Mouse (Mus musculus) thymus, adult 2 months (tissue): ENCODE measurements at regions not wholly inside any gene's neighbourhood (a gene's known extent, or its start where the extent isn't known, plus 50 kb on each side); places are given as distances from the start of the nearest gene placed in this dataset.

ENCODE experiments used
- DNase-seq: peaks from one replicate; pipeline ENCODE4 v3.0.0; 2021
- H3K27ac ChIP-seq: fragments of 200-500 bp; 2 replicates; pipeline ENCODE4 v1.5.1; 2012; ENCODE audit warnings: low read length, control low read depth; ENCODE audit not compliant: control insufficient read depth, insufficient read depth
- H3K27me3 ChIP-seq: fragments of 200-500 bp; 2 replicates; pipeline ENCODE4 v1.6.1; 2012; ENCODE audit warnings: mild to moderate bottlenecking, low read length, moderate library complexity, mixed read lengths; ENCODE audit not compliant: control insufficient read depth, insufficient read depth
- H3K36me3 ChIP-seq: fragments of 200-500 bp; 2 replicates; pipeline ENCODE4 v1.6.1; 2012; ENCODE audit warnings: mild to moderate bottlenecking, low read length, moderate library complexity; ENCODE audit not compliant: control insufficient read depth, insufficient read depth
- H3K4me1 ChIP-seq: fragments of 200-500 bp; replicated peaks from 2 replicates; pipeline ENCODE4 v1.6.1; 2012; ENCODE audit warnings: low read length; ENCODE audit not compliant: control insufficient read depth, insufficient read depth
- H3K4me3 ChIP-seq: fragments of 200-500 bp; 2 replicates; pipeline ENCODE4 v1.5.1; 2012; ENCODE audit warnings: mild to moderate bottlenecking, low read length, control low read depth, moderate library complexity; ENCODE audit not compliant: control insufficient read depth, insufficient read depth
- CTCF ChIP-seq: fragments of 200-500 bp; IDR thresholded peaks from 2 replicates; pipeline ENCODE4 v1.5.1; 2012; ENCODE audit warnings: mild to moderate bottlenecking, control low read depth, low read length, moderate library complexity, borderline replicate concordance; ENCODE audit not compliant: control insufficient read depth, poor library complexity, insufficient read depth; ENCODE audit errors: extremely low read depth
- POLR2A ChIP-seq: fragments of 200-500 bp; IDR thresholded peaks from 2 replicates; pipeline ENCODE4 v1.6.1; 2012; ENCODE audit warnings: mild to moderate bottlenecking, low read length, control low read depth, moderate library complexity; ENCODE audit not compliant: control insufficient read depth, poor library complexity, insufficient read depth; ENCODE audit errors: extremely low read depth
- WGBS: fragments of 180-500 bp; shearing (Covaris S2); methylation state at CpG from one replicate; pipeline ENCODE4 v1.1.7; 2018; 5-methylcytosine and 5-hydroxymethylcytosine counted together

DNA sequence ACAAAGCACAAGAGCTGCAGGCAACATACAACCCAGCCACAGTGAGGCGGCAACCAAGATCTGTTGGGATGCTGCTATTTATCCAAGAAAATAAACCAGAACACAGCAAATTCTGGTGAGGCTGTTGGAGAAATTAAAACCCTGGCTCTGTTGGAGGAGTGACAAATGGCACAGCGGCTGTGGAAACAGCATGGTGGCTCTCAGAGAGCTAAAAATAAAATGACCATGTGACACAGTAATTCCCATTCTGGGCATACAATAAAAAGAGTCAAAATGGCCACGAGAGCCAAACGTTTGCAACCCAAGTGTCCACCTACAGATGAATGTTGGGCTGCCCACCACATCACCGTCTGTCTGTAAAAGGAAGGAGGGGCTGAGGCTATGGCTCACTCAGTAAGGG is 55.9 kb upstream of the Zdhhc25 start:
- DNase-seq, result no peak
- Histone ChIP-seq H3K27ac (no peak overlapping the region), H3K4me1 (no peaks in the 10 kb centered on the region), H3K4me3 (no peak overlapping the region), H3K27me3 (no peaks in the 10 kb centered on the region), H3K36me3 (no peaks in the 10 kb centered on the region)
- TF ChIP-seq POLR2A (no peak), CTCF (no peak)
- WGBS, result 83% methylated on average over 5 of the region's 5 CpGs

GRCm38 (mm10) chr15:88548261-88548660 is 51.8 kb upstream of the Zdhhc25 start:
- no peaks in the 10 kb centered on the region for H3K4me1 ChIP-seq
- no peak overlapping the region for H3K4me3 ChIP-seq
- no peaks in the 10 kb centered on the region for H3K36me3 ChIP-seq
- no peak for DNase-seq
- 70% methylated on average over 6 of the region's 6 CpGs for WGBS
- TF ChIP-seq POLR2A (no peak), CTCF (no peak)
- H3K27me3 ChIP-seq, result no peaks in the 10 kb centered on the region
- H3K27ac ChIP-seq, result no peak overlapping the region
